Mouse (Mus musculus) fibroblast of lung, adult 2 months (primary cell): ENCODE results near the gene Olfr464.
A peak's percentile ranks its signal among the peaks of the same experiment; 100 is the strongest.
"Not testable (repeated sequence)": the region's sequence is repeated elsewhere in the genome, so short reads cannot be mapped to it uniquely, and the experiment has no call there.

ENCODE experiments used
- DNase-seq: peaks from one replicate; pipeline ENCODE4 v3.0.0-alpha.2; 2011; ENCODE audit warnings: low read depth

Olfr464 gene

DNA sequence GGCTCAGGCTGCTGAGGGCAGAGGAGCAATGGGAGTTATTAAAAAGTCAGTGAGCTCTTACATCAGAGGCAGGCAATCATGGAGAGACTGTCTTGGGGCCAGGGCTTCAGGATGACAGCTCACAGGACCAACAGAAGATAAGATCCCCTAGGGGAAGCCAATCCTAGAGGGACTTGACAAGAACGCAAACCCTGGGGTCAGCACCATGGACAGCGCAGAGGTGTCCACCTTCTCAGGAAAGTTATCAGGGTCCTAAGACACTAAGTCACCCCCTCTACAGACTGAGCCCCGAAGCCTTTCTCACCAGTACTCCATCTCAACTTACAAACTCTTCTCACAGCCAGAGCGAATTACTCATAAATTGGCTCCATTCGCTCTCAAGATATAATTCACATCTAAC, at the start of gene Olfr464:
Gene Olfr464, minus strand, starts transcription at position 2 of the 400 bp plus-strand sequence.
- no peak for DNase-seq

GRCm38 (mm10) chr11:87968356-87969122, 47.8 kb upstream of the Olfr464 start:
- DNase-seq: no peak

DNA sequence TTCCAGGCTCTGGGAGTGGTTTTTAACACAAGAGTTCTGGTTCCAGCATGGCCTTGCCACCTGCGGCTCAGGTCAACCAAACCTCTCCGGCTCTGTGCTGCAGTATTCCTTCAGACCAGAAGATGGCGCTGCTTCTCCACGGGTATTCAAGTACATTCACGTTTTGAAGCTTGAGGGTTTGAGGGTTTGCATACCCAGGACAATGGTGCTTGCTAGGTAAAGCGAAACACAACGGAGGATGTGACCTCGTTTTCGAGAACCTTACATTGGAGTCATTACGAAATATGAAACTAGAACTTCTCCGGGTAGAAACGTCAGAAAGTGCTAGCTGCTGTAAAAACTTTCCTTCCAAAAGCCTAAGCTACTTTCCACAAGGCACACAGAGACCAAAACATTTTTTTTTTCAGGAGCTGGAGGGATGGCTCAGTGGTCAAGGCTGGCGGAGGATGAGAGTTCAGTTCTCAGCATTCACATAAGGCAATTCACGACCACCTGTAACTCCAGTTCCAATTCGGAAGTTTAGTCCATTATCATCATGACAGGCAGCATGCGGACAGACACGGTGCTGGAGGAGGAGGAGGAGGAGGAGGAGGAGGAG, 47.0 kb upstream of the Olfr464 start:
- peak; percentile 44 for DNase-seq

DNA sequence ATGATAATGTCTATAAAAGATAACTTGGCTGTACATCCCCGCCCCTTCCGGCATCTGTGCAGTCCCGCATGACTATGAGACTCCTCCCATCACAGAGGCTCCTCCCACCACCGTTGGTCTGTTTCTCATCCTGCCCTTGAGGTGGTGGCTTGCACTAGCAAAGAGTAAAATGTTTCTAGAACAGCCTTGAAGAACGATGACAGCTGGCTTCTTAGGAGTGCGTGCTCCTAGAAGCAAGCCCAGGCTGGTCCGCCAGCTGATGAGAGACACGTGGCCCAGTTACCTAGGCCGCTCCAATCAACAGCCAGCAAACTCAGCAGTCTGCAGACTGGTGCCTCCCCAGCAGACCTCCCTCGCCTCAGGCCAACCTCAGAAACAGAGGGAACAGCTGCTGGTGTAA, 45.4 kb upstream of the Olfr464 start:
- DNase-seq: no peak

- DNase-seq: no peak
These were observed 44.5 kb upstream of the Olfr464 start for GRCm38 (mm10) chr11:87965293-87965692.

DNA sequence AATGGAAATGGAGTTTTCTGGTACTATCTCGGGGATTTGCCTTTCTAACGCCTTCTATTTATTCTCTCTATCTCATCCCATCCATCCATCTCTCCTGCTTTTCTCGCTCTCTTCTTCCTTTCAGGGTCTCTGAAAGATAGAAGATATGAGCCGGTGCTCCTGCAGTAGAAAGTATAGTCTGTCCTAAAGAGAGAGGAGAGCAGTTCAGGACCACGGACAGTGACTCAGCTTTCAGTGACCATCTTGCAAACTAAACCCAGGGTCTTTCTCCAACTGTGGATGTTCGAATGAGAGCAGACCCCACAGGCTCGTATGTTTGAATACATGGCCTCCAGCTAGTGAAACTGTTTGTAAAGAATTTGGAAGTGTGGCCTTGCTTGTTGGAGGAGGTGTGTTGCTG, 36.3 kb upstream of the Olfr464 start:
- no peak for DNase-seq

GRCm38 (mm10) chr11:87955144-87955543, 34.4 kb upstream of the Olfr464 start:
- DNase-seq: no peak

DNA sequence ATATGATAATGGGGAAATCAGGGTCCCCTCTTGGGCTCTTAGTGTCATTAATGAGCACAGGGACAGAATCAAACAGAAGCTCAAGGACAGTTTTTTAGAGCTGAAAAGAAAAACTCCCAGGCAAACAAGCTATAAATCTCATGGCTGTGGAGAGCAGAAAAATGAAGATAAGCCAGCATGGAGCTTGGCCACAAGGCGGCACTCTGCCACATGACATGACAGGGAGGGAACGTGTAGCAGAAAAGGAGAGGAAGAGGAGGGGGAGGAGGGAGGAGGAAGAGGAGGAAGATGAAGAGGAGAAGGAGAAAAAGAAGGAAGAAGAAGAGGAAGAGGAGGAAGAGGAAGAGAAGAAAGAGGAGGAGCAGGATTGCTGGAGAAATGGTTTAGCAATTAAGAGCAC, 29.2 kb upstream of the Olfr464 start:
- no peak for DNase-seq

GRCm38 (mm10) chr11:87935467-87935866, 14.7 kb upstream of the Olfr464 start:
- DNase-seq: no peak

GRCm38 (mm10) chr11:87933731-87934130, 13.0 kb upstream of the Olfr464 start:
- DNase-seq: no peak

DNA sequence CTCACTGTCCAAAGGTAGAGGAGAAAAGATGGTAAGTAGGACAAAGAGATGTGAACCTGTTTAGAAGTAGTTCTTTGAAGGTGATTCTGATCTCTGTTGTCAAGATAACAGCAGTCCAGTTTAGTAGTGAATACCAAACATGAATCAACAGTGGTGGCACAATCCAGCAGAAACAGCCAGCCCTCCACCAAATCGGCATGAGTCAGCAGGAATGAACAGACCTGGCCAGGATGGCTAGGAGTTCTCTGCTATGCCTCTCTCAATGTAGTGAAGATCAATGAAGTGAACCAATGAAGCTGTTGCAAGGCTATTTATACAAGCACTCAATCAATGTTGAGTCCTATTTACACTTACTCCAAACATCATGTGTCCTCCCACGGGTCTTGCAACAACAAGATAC, 9.6 kb upstream of the Olfr464 start:
- no peak for DNase-seq

DNA sequence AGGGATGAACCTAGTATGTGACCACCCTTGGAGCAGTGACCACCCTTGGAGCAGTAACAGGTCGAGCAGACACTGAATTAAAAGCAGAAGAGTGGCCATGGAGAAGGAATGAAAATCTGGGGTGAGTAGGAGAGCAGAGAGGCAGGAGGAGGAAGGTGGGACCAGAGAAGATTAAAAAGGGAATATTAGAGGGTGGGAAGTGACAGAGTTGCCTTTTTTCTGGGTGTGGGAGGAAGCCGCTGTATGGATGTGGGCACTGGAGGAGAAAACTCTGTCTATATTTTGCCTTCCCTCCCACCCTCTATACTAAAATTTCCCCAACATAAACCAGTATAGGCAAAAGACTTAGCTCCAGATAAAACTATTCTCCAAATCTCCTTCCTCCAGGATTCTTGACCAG, 466 bp downstream of the Olfr464 start:
- DNase-seq: no peak

DNA sequence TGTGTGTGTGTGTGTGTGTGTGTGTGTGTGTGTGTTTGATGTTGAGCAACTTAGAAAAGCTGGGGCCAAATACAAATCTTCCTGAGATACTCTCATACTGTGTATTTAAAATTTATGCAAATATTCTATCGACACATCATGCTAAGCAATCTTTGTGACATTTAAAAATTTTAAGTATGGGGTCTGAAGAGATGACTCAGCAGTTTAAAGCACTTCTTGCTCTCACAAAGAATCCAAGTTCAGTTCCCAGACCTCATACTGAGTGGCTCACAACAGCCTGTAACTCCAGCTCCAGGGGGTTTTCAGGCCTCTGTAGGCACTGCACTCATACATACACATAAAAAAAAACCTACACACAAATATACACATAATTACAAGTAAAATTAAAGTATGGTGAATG, 4.8 kb downstream of the Olfr464 start:
- no peak for DNase-seq

DNA sequence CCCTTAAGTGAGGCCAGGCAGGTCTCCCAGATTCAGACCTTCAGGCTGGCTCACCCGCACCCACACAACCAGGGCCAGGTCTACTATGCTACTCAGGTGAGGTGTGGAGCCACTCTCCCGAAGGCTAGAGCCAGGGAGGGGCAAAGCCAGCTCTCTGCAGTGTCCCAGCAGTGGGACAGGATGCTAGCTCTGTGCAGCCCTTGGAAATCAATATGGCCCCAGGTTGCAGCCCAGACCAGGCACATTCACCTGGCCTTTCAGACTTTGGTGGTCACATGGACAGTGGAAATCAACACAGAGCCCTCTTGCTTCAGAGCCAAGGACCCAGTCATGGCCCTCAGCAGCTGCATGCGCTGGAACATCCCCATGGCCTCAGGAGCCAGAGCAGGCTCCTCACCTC, 16.4 kb downstream of the Olfr464 start:
- no peak for DNase-seq

DNA sequence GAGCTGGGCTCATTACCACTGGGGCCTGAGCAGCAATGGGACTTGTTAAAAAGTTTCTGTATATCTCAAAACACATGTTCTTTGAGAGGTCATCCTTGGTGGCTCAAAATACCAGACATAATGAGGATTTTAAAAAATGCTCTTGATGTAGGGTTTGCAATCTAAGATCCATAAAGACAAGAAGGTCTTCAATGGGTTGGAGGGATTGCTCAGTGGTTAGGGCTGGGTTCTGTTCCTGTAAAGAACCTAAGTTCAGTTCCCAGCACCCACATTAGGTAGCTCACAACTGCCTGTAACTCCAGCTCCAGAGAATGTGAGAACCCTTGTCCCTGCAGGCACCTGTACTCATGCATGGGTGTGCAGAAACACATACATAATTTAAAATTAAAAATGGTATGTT, 23.5 kb downstream of the Olfr464 start, which contains the start of gene Olfr463:
Gene Olfr463, minus strand, starts transcription at position 101 of the 400 bp plus-strand sequence.
- no peak for DNase-seq

GRCm38 (mm10) chr11:87892168-87892567, 28.6 kb downstream of the Olfr464 start, which contains the start of gene Olfr462:
Olfr462 (minus strand) TSS chr11:87892268.
- DNase-seq: no peak

DNA sequence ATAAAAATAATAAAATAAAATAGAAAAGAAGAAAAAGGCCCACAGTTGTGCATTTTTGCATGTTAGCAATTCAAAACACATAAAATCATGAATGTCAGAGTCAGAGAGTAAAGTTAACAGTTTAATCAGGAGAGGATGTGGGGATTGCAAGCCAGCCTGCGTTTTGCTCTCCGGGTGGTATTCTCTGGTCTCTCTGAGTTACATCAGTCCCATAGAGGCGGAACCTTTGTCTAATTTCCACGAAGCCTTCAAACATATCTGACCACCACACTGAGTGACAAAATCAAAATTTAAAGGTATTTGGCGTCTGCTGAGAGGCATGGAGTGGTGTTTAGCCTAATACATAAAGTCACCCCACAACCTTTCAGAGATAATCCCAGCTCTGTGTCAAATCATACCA, 35.9 kb downstream of the Olfr464 start:
- no peak for DNase-seq

DNA sequence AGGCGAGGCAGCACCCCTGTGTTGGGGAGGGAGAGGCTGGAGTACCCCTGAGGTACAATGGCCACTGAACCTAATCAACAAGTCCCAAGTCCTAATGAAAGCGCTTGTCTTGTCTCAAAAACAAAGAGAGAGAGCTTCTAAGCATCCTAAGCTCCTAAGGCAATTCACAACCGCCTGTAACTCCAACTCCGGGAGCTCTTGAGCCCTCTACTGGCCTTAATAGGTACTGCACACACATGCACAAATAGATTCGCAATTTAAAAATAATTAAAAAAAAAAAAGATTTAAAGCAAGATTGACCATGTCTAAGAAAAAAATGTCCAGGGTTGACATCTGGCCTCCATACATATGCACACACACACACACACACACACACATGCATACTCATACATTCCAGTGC, 37.3 kb downstream of the Olfr464 start:
- peak; percentile 4 for DNase-seq

- DNase-seq: no peak
These were observed 39.1 kb downstream of the Olfr464 start for GRCm38 (mm10) chr11:87881714-87882113.

- no peak for DNase-seq
These were observed 40.9 kb downstream of the Olfr464 start for GRCm38 (mm10) chr11:87879826-87880225.

DNA sequence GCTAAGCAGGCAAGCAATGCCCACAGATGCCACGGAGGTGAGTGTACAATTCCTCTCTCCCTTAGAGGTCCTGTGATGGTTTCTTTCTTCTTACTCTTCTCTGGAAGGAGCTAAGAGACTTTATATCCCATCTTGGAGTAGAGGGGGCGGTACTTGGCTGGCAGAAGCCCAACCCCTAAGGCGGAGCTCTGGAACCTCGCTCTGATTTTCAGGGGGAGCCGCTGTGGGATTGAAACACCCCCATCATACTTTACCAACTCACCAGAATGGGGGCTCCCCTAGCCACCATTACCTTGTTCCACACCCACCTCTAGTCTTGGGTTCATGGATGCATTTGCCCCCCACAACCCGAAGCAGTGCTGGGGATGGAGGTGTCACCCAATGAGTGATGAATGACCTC, 45.3 kb downstream of the Olfr464 start, which contains the start of gene Epx:
Gene Epx, minus strand, starts transcription at position 101 of the 400 bp plus-strand sequence.
- no peak for DNase-seq

DNA sequence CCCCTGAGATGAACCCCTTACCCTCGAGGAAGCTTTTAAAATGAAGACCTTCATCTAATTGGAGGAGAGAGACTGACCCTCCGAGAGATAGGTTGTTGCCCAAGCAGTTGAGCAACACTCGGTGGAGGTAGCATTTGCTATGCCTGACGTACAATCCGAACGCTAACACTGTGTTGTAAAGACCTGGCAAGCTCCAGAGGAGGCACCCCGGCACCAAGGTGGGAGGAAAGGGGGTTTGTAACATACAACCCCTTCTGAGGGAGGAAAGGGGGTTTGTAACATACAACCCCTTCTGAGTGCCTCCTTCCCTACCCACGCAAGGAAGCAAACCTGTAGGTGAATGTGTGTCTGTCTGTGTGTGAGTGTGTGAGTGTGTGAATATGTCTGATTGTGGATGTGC, 49.0 kb downstream of the Olfr464 start:
- no peak for DNase-seq

- DNase-seq: no peak
These were observed 50.7 kb downstream of the Olfr464 start for GRCm38 (mm10) chr11:87870096-87870495.

DNA sequence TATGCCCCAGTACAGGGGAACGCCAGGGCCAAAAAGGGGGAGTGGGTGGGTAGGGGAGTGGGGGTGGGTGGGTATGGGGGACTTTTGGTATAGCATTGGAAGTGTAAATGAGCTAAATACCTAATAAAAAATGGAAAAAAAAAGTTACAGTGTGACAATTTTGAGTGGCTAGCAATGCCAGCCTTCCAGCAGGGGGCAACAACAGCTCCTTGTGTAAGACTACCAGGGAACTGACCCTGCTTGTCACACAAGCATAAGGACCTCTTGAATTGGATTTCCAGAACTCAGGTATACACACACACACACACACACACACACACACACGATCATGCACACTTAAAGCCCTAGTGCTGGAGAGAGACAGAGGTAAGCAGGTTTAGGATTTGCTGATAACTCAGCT, 53.9 kb downstream of the Olfr464 start:
- DNase-seq: not testable (repeated sequence)
